Mouse (Mus musculus): ENCODE results near the gene Mars.
"Not testable (repeated sequence)": the region's sequence is repeated elsewhere in the genome, so short reads cannot be mapped to it uniquely, and the experiment has no call there.

Mars gene

GRCm38 (mm10) chr10:127337536-127338099 is 26.0 kb upstream of the Mars start:
- DNase-seq (ENCODE audit: low read depth, low spot score) = no peak

DNA sequence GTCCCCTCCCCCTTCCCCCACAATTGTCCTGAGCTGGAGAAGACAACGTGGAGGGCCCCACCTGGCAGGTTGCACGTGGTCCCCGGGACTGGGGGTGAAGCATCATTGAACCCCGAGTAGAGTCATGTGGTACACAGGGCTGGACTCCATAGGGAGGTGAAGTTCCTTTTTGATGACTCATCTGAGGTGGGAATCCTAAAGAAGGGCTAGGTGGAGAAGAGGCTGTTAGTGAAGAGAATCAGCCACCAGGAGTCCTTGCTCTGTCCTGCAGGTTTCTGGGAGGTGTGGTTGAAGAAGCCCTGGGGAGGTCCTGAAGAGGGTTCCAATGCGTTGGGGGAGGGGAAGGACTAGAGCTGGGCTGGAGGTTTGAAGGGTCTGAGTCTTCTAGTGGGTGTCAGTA is 25.4 kb upstream of the Mars start:
- DNase-seq (ENCODE audit: low read depth, low spot score) = no peak

- no peak for DNase-seq (ENCODE audit: low read depth, low spot score)
These were observed 23.7 kb upstream of the Mars start for GRCm38 (mm10) chr10:127335271-127335670.

DNA sequence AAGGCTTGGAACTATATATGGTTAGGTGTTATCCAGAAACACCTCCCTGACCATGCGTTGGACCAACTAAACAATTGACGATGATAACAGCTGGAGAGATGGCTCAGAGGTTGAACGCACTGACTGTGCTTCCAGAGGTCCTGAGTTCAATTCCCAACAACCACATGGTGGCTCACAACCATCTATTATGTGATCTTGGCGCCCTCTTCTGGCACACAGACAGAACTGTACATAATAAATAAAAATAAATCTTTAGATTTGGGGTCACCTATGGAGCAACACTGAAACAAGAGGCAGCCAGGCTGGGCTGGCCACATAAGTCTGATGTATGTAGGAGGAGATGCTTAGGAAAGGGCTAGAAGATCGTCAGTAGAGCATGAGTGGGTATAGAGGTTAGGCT is 21.6 kb upstream of the Mars start:
- DNase-seq (ENCODE audit: low read depth, low spot score) = no peak

- no peak for DNase-seq (ENCODE audit: low read depth, low spot score)
These were observed 20.8 kb upstream of the Mars start for GRCm38 (mm10) chr10:127332211-127332874.

DNA sequence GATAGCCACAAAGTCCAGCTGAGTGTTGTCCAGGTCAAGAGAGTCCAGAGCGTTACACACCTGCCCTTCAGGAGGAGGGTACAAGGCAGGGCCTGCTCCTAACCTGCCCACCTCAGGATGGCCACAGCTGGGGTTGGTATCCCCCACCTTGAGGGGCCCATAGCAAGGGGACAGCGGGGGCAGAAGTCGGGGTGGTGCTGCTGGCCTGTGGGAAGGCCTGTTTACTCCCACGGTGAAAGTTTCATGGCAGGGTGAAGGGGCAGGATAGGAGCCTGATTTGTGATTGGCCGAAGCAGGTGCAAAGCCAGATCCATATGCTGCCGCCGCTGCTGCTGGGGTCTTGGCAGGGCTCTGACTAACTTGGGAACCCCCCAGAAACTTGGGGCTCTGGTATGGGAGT is 18.6 kb upstream of the Mars start:
- DNase-seq (ENCODE audit: low read depth, low spot score) = no peak

- no peak for DNase-seq (ENCODE audit: low read depth, low spot score)
These were observed 16.0 kb upstream of the Mars start for GRCm38 (mm10) chr10:127327461-127328145.

DNA sequence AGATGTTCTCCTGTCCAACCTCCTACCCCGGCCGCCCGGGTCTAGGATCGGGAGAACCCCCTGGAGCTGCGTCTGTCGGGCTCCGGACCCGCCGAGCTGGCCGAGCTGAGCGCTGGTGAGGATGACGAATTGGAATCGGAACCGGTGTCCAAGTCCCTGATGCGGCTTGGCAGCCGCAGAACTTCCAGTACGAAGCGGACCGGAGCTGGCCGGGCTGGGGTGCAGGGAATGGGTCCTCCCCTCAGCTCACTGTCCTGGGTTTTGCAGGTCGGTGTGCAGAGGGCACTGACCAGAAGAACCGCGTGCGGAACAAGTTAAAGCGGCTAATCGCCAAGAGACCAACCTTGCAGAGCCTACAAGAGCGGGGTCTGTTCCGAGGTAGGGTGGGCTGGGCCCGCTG is 15.2 kb upstream of the Mars start:
- no peak for DNase-seq (ENCODE audit: low read depth, low spot score)

DNA sequence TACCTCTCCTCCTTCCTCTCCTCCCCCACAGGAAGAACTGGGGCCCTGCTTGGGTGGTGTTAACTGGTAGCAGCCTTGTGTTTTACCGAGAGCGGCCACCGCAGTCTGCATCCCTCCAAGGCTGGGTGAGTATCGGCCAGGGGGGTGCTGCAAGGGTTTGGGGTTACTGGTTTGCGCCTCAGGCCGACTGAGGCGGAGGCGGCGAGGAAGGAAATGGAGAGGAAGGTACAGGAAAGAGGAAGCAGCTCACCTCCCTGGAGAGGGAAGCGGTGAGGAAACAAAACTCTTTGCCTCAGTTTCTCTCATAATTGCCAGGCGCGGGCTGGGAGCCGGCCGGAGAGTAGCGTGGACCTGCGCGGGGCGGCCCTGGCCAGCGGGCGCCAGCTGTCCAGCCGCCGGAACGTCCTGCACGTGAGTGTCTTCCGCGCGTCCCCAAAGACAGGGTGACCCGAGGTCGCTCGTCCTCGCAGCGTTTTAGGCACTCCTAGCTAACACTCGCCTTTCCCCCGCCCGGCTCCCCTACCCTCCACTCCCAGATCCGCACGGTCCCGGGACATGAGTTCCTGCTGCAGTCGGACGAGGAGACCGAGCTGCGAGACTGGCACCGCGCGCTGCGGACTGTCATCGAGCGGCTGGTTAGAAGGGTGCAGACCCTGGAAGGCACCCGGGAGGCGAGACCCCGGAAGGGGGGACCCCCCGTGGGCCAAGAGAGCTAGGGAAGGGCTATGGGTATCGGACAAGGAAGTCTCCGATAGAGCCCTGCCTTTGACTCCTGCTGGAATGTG is 14.6 kb upstream of the Mars start:
- no peak for DNase-seq (ENCODE audit: low read depth, low spot score)

GRCm38 (mm10) chr10:127325454-127326016 is 13.9 kb upstream of the Mars start:
- DNase-seq (ENCODE audit: low read depth, low spot score) = no peak

- no peak for DNase-seq (ENCODE audit: low read depth, low spot score)
These were observed 12.9 kb upstream of the Mars start for GRCm38 (mm10) chr10:127324495-127324894.

DNA sequence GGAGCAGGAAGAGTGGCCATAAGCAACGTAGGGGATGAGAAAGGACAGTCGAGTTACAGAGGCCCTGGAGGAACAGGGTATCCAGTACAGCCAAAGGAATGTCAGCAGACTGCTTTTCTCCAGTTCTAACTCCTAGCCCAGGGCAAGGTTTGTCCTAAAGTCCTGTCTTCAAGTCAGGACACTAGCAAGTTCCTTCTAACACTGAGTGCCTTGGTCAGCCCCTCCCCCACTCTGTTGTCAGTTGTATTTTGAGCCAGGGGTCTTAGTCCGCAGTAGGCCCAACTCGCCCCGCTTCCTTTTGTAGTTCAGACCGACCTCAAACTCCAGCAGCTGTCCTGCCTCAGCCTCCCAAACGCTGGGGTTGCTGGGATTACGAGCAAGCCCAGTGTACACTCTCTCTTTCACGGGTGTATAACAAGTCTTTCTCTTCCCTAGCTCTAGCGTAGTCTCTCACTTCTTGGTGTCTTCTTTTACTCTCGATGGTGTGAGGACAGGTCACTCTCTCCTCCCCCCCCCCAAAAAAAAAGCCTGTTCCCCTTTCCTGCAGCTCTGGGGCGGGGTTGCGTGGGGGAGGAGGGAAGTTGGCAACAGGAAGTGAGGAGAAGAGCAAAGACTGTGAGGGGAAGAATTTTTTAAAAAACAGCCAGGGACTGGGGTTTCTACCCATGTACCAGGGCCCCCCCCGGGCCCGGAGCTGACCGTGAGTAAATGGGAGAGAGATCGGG is 11.7 kb upstream of the Mars start:
- no peak for DNase-seq (ENCODE audit: low read depth, low spot score)

- DNase-seq (ENCODE audit: low read depth, low spot score) = no peak
These were observed 11.1 kb upstream of the Mars start for GRCm38 (mm10) chr10:127322669-127323068.

DNA sequence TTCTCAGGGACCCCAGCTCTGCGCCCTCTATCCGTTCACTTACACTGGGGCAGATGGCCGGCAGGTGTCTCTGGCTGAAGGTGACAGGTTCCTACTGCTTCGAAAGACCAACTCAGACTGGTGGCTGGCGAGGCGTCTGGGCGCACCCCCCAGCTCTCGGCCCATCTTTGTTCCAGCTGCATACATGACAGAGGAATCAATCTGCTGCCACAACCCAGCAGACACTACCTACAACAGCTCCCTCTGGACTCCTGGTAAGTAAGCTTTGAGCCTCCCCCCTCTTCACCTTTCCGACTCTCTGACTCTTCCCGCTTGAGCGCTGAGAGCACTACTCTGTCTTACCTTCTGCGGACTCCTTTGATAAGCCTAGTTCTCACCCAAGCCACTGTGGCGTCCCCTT is 10.6 kb upstream of the Mars start:
- no peak for DNase-seq (ENCODE audit: low read depth, low spot score)

DNA sequence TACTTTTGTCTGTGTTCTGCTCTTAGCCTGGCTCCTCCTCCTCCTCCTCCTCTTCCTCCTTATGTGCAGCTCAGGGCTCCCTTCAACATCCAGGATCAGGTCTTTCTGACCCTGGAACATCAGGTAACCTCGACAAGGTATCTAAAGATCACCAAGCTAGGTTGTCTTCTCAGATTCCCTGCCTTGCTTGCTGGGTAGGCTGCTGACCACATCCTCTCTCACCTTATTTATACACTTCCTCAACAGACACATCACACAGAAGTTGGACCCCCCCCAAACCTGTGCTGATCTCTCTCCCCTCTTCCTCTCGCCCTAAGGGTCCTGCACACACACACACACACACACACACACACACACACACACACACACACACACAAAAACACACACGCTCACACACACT is 10.0 kb upstream of the Mars start, which contains the start of gene Arhgap9:
Gene Arhgap9 (plus strand): TSS at position 344 of the 400 bp plus-strand sequence.
- no peak for DNase-seq (ENCODE audit: low read depth, low spot score)

DNA sequence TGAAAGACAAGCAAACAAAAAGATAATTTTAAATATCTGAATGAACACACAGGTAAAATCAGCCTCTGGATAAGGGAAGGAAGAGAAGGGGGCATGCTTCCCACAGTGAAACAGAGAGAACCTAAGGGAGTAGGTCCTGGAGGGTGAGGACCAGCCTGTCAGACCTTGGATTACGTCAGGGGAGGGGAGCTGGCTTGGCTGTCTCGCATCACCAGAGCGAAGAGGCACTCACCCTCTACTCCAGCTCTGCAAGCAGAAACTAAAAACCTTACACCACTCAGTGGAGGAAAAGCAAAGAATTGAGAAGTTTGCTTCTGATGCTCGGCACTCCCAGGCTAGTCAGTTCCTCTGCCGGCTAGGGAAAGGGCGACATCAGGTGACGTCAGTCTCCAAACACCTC is 8.4 kb upstream of the Mars start:
- DNase-seq (ENCODE audit: low read depth, low spot score) = no peak

DNA sequence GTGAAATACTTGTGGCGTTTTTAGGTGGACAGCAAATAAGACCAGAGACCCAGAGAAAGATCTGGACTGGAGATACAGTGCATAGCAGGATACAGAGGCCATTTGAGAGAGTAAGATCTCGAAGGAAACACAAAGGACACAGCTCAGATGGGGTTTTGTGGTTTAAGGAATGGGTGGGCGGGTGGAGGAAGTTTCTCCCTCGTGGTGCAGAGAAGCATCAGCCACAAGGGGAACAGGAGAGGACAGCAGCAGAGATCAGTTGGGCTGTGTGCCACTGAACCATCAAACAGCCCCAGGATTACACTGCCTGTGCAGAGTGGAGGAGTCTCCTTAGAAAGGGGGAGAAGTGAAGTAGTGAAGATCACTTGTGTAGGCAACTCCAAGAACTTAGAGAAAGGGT is 6.4 kb upstream of the Mars start:
- DNase-seq (ENCODE audit: low read depth, low spot score) = no peak

- DNase-seq (ENCODE audit: low read depth, low spot score) = no peak
These were observed 5.7 kb upstream of the Mars start for GRCm38 (mm10) chr10:127317277-127317676.

GRCm38 (mm10) chr10:127314950-127315349 is 3.4 kb upstream of the Mars start:
- not testable (repeated sequence) for DNase-seq (ENCODE audit: low read depth, low spot score)

DNA sequence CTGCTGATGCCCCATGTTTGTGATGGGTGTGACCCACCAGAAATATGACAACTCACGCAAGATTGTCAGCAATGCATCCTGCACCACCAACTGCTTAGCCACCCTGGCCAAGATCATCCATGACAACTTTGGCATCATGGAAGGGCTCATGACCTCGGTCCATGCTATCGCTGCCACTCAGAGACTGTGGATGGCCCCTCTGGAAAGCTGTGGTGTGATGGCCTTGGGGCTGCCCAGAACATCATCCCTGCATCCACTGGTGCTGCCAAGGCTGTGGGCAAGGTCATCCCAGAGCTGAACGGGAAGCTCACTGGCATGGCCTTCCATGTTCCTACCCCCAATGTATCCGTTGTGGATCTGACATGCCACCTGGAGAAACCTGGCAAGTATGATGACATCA is 1.9 kb upstream of the Mars start:
- not testable (repeated sequence) for DNase-seq (ENCODE audit: low read depth, low spot score)

- no peak for DNase-seq (ENCODE audit: low read depth, low spot score)
These were observed 1.3 kb upstream of the Mars start for GRCm38 (mm10) chr10:127312858-127313257.

Data from c-Kit-negative CD71-positive TER-119-positive erythroid progenitor cells, embryonic 14.5 days (primary cell).